Mouse (Mus musculus) gastrocnemius, adult 8-10 months (tissue): ENCODE measurements around the gene Gclm. TPM values are rescaled to one million over a fixed set of nuclear protein-coding genes. Genes with fewer than 3 reads are reported as not detected.
"Not testable (repeated sequence)": the region's sequence is repeated elsewhere in the genome, so short reads cannot be mapped to it uniquely, and the experiment has no call there.

ENCODE experiments used
- DNase-seq, 2 experiments: peaks; one replicate each; pipeline ENCODE4 v3.0.0; 2022; ENCODE audit warnings: low spot score in 2 of 2
- total RNA-seq, 4 experiments: library from RNA; stranded (reverse); gene quantifications; 2 replicates each; pipeline ENCODE4 v1.2.4; 2022

Gene Gclm
- total RNA-seq: 10 to 100 TPM; 22.7 to 40.7 (median 35.6) TPM

GRCm38 (mm10) chr3:122245215-122245877 lies at the start of gene Gclm:
Gene Gclm (plus strand): TSS chr3:122245557.
- DNase-seq: peak; percentile 90 to 95

GRCm38 (mm10) chr3:122196621-122197298 lies 48.6 kb upstream of the Gclm start:
- DNase-seq: no peak

- DNase-seq: no peak
These were observed 46.8 kb upstream of the Gclm start for GRCm38 (mm10) chr3:122198532-122198931.

- no peak for DNase-seq
These were observed 46.4 kb upstream of the Gclm start for GRCm38 (mm10) chr3:122198966-122199381.

- no peak for DNase-seq
These were observed 45.8 kb upstream of the Gclm start for GRCm38 (mm10) chr3:122199600-122199999.

- DNase-seq: no peak
These were observed 45.3 kb upstream of the Gclm start for GRCm38 (mm10) chr3:122200017-122200416.

- no peak for DNase-seq
These were observed 44.9 kb upstream of the Gclm start for GRCm38 (mm10) chr3:122200447-122200846.

GRCm38 (mm10) chr3:122202307-122202732 lies 43.0 kb upstream of the Gclm start:
- DNase-seq: no peak

- no peak for DNase-seq
These were observed 41.6 kb upstream of the Gclm start for GRCm38 (mm10) chr3:122203675-122204329.

GRCm38 (mm10) chr3:122205753-122206152 lies 39.6 kb upstream of the Gclm start:
- DNase-seq: no peak

- no peak for DNase-seq
These were observed 38.9 kb upstream of the Gclm start for GRCm38 (mm10) chr3:122206279-122207070.

GRCm38 (mm10) chr3:122207766-122208165 lies 37.6 kb upstream of the Gclm start:
- no peak for DNase-seq

- no peak for DNase-seq
These were observed 36.8 kb upstream of the Gclm start for GRCm38 (mm10) chr3:122208296-122209225.

GRCm38 (mm10) chr3:122209511-122209910 lies 35.8 kb upstream of the Gclm start:
- DNase-seq: no peak

GRCm38 (mm10) chr3:122210434-122210833 lies 34.9 kb upstream of the Gclm start:
- DNase-seq: no peak

- no peak for DNase-seq
These were observed 34.5 kb upstream of the Gclm start for GRCm38 (mm10) chr3:122210846-122211245.

- no peak for DNase-seq
These were observed 33.8 kb upstream of the Gclm start for GRCm38 (mm10) chr3:122211446-122212125.

- DNase-seq: no peak
These were observed 23.9 kb upstream of the Gclm start for GRCm38 (mm10) chr3:122221240-122222036.

- not testable (repeated sequence) for DNase-seq
These were observed 18.4 kb upstream of the Gclm start for GRCm38 (mm10) chr3:122226972-122227371.
